Comparison of ENCODE assay signal across 8 mouse cellular contexts in genomic region chr15:25900540-25900939, GRCm38 (mm10). TPM values are rescaled to one million over a fixed set of nuclear protein-coding genes. Genes with fewer than 3 reads are reported as not detected.
DNase-seq lines count a peak whose midpoint lies in the region; ATAC-seq lines count a peak whose summit lies in the region.

No protein-coding gene starts in this region.

- no peaks in the 10 kb centered on the region for H3K9me3 ChIP-seq in forebrain, embryonic 10.5 days
- no peaks in the 10 kb centered on the region for H3K9me3 ChIP-seq in forebrain, embryonic 15.5 days
- H3K9me3 ChIP-seq in heart, embryonic 11.5 days (replicated peaks; ENCODE audit: control insufficient read depth, low read length) = no peaks in the 10 kb centered on the region

- H3K9ac ChIP-seq in forebrain, embryonic 15.5 days (replicated peaks) = no peak overlapping the region
- no peak overlapping the region for H3K9ac ChIP-seq in heart, embryonic 11.5 days (ENCODE audit: low read depth, low read length)

- H3K36me3 ChIP-seq in forebrain, embryonic 10.5 days (replicated peaks) = no peaks in the 10 kb centered on the region
- H3K36me3 ChIP-seq in forebrain, embryonic 15.5 days = no peaks in the 10 kb centered on the region
- H3K36me3 ChIP-seq in heart, embryonic 11.5 days (ENCODE audit: control insufficient read depth, insufficient read depth, low read length) = no peaks in the 10 kb centered on the region

- DNase-seq in forebrain, embryonic 10.5 days (ENCODE audit: extremely low spot score, low spot score) = peak; percentile 67
- DNase-seq in adrenal gland, adult 2 months = peak; percentile 88
- DNase-seq in embryo, embryonic 10 days (ENCODE audit: low spot score) = peak; percentile 79
- peak; percentile 60 to 72 for DNase-seq in layer of hippocampus, adult 8-10 months (ENCODE audit: low spot score in 2 of 2)
- peak; percentile 53 to 80 for DNase-seq in spleen, postnatal 10 days (ENCODE audit: low spot score in 2 of 2)

- 7% methylated on average over 7 of the region's 7 CpGs for WGBS in forebrain, embryonic 10.5 days
- 11% methylated on average over 7 of the region's 7 CpGs for WGBS in forebrain, embryonic 15.5 days
- WGBS in heart, embryonic 11.5 days (ENCODE audit: insufficient replicate concordance) = 5% methylated on average over 7 of the region's 7 CpGs

- peaks cover 20% of the 10 kb centered on the region for H3K4me1 ChIP-seq in forebrain, embryonic 10.5 days
- H3K4me1 ChIP-seq in forebrain, embryonic 15.5 days = no peaks in the 10 kb centered on the region
- H3K4me1 ChIP-seq in heart, embryonic 11.5 days (ENCODE audit: control insufficient read depth, insufficient read depth, low read length) = no peaks in the 10 kb centered on the region; the same call in 1 of the 2 replicates

- H3K27me3 ChIP-seq in forebrain, embryonic 10.5 days (ENCODE audit: poor library complexity, severe bottlenecking) = no peaks in the 10 kb centered on the region
- no peaks in the 10 kb centered on the region for H3K27me3 ChIP-seq in forebrain, embryonic 15.5 days
- H3K27me3 ChIP-seq in heart, embryonic 11.5 days (ENCODE audit: control insufficient read depth, insufficient read depth, low read length) = no peaks in the 10 kb centered on the region

- H3K4me2 ChIP-seq in forebrain, embryonic 15.5 days (replicated peaks) = no peak overlapping the region
- no peak overlapping the region for H3K4me2 ChIP-seq in heart, embryonic 11.5 days

- H3K4me3 ChIP-seq in forebrain, embryonic 10.5 days = no peak overlapping the region
- no peak overlapping the region for H3K4me3 ChIP-seq in forebrain, embryonic 15.5 days
- no peak overlapping the region for H3K4me3 ChIP-seq in heart, embryonic 11.5 days (ENCODE audit: low read depth, low read length)

- H3K27ac ChIP-seq in forebrain, embryonic 10.5 days = no peak overlapping the region
- no peak overlapping the region for H3K27ac ChIP-seq in forebrain, embryonic 15.5 days (replicated peaks)
- H3K27ac ChIP-seq in heart, embryonic 11.5 days (ENCODE audit: low read depth, low read length) = no peak overlapping the region

- ATAC-seq in forebrain, embryonic 15.5 days (replicated peaks) = no peak
- ATAC-seq in heart, embryonic 11.5 days (replicated peaks; ENCODE audit: insufficient number of reproducible peaks, low FRiP score, low TSS enrichment) = 0 out of 2 replicates have a peak, but pooled peaks have one; percentile 35
- ATAC-seq in megakaryocyte-erythroid progenitor cell, adult 5-6 weeks (replicated peaks; ENCODE audit: low FRiP score, low TSS enrichment, poor library complexity, severe bottlenecking) = peak; percentile 84

RNA-seq across cellular contexts. Expression of gene Retreg1, which starts 57.6 kb away (rescaled TPM):
- 1.6 and 1.8 TPM in 2 replicates for polyA plus RNA-seq in forebrain, embryonic 10.5 days (2016; fragmentation: Nextera tagmentation; extraction: Ambion mirVana)
- 6.2 and 7.6 TPM in 2 replicates for polyA plus RNA-seq in forebrain, embryonic 15.5 days (2015; fragmentation: Nextera tagmentation; extraction: Ambion mirVana)
- 10 to 100 TPM; 31.1 to 40.7 TPM for total RNA-seq in adrenal gland, adult 2 months (2021)
- polyA plus RNA-seq in adrenal gland, adult 2 months (2012; rRNA removed) = 8.9 and 16.4 TPM in 2 replicates
- 47.2 and 48.4 TPM in 2 replicates for polyA plus RNA-seq in heart, embryonic 11.5 days (2014; fragmentation: Nextera tagmentation; extraction: Ambion mirVana)
- 10 to 100 TPM; 33.9 to 36.7 (median 35.5) TPM for total RNA-seq in layer of hippocampus, adult 8-10 months (2022)
- 9.7 and 12.3 TPM in 2 replicates for total RNA-seq in megakaryocyte-erythroid progenitor cell, adult 5-6 weeks (2014; fragmentation: Nextera tagmentation)
- 20.6 and 58.2 TPM in 2 replicates for total RNA-seq in megakaryocyte-erythroid progenitor cell, adult 5-6 weeks (2017)
